In the genomic region with DNA sequence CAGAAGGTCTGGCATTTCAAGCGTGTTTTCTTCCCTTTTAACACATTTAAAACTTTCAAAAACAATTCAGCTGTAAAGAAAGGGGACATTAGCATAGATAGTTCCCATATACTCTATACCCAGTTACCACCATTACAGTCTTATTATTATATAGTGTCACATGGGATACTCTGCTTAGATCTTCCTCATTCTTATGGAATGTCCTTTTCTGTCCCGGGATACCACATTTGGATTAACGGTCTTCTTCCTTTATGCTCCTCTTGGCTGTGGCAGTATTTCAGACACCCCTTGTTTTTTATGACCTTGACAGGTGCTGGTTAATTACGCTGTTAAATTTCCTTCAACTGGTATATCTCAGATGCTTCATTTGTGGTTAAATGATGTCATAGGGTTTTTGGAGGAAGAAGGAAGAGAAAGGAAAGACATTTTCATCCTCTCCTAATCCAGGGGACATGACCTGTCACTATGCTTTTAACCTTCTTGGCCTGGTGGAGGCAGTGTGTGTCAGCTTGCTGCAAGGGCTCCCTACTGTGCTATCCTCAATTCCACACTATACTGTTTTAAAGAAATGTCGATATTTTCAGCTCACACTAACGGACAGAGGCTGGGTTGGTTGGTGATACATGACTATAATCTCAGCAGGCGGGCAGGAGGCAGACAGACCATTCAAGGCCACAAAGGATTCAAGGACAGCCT, we compare ENCODE assay signal across 10 mouse cellular contexts. TPM values are rescaled to one million over a fixed set of nuclear protein-coding genes. Genes with fewer than 3 reads are reported as not detected.
DNase-seq lines count a peak whose midpoint lies in the region; ATAC-seq and TF ChIP-seq lines count a peak whose summit lies in the region.
"Had no signal": no experiment of that assay in that cellular context is flagged by ENCODE, and none has a peak within 500 bp of the region (broad histone marks: within the 10 kb centered on the region; RNA-seq: fewer than 3 reads in every experiment).

No protein-coding gene starts in this region.

- peak overlapping the region; percentile 99 for H3K4me2 ChIP-seq in forebrain, postnatal 0 days (ENCODE audit: low read depth)
- peak overlapping the region; percentile 97 for H3K4me2 ChIP-seq in midbrain, embryonic 16.5 days (ENCODE audit: low read length)

- no peak overlapping the region for H3K9ac ChIP-seq in forebrain, postnatal 0 days
- no peak overlapping the region for H3K9ac ChIP-seq in midbrain, embryonic 16.5 days (ENCODE audit: low read depth, low read length)
- H3K9ac ChIP-seq: heart, embryonic 15.5 days had no signal

- H3K4me1 ChIP-seq in forebrain, postnatal 0 days (ENCODE audit: insufficient read depth), result peaks cover 6% of the 10 kb centered on the region; the same call in 1 of the 2 replicates
- peaks cover 8% of the 10 kb centered on the region; the same call in 1 of the 2 replicates for H3K4me1 ChIP-seq in midbrain, embryonic 16.5 days (ENCODE audit: control insufficient read depth, insufficient read depth, low read length)

- TF ChIP-seq CTCF in forebrain, postnatal 0 days (IDR thresholded peaks at IDR 0.05; ENCODE audit: low read depth), result peak; percentile 35; the same call in 1 of the 2 replicates

- no peak for ATAC-seq in forebrain, postnatal 0 days
- ATAC-seq in midbrain, embryonic 16.5 days, result no peak

- no peaks in the 10 kb centered on the region for H3K36me3 ChIP-seq in forebrain, postnatal 0 days (ENCODE audit: insufficient read depth)
- no peaks in the 10 kb centered on the region for H3K36me3 ChIP-seq in midbrain, embryonic 16.5 days (ENCODE audit: control insufficient read depth, insufficient read depth, low read length)
- H3K36me3 ChIP-seq: heart, embryonic 15.5 days had no signal

- H3K27me3 ChIP-seq in forebrain, postnatal 0 days (ENCODE audit: insufficient read depth, low read length), result no peaks in the 10 kb centered on the region
- H3K27me3 ChIP-seq in midbrain, embryonic 16.5 days (ENCODE audit: control insufficient read depth, insufficient read depth, low read depth, low read length), result no peaks in the 10 kb centered on the region
- H3K27me3 ChIP-seq: heart, embryonic 15.5 days had no signal

- H3K4me3 ChIP-seq in forebrain, postnatal 0 days (ENCODE audit: low read depth, low read length), result no peak overlapping the region; the same call in 1 of the 2 replicates
- peak overlapping the region; percentile 67 for H3K4me3 ChIP-seq in midbrain, embryonic 16.5 days (ENCODE audit: low read depth, low read length)

- WGBS in forebrain, postnatal 0 days, result 45% methylated on average over 7 of the region's 7 CpGs
- 35% methylated on average over 7 of the region's 7 CpGs for WGBS in midbrain, embryonic 16.5 days

- H3K27ac ChIP-seq in forebrain, postnatal 0 days (ENCODE audit: low read depth, low read length), result no peak overlapping the region
- no peak overlapping the region for H3K27ac ChIP-seq in midbrain, embryonic 16.5 days (ENCODE audit: low read length)
- H3K27ac ChIP-seq: heart, embryonic 15.5 days had no signal

- H3K9me3 ChIP-seq in forebrain, postnatal 0 days (ENCODE audit: low read length), result 0 out of 2 replicates have a peak, but pooled peaks cover 4% of the 10 kb centered on the region
- no peaks in the 10 kb centered on the region for H3K9me3 ChIP-seq in midbrain, embryonic 16.5 days (replicated peaks; ENCODE audit: control insufficient read depth, low read length, poor library complexity, severe bottlenecking)
- H3K9me3 ChIP-seq: heart, embryonic 15.5 days had no signal

- DNase-seq in kidney, postnatal 10 days, result peak; percentile 16
- DNase-seq in kidney, postnatal 25 days, result no peak
- peak; percentile 58 for DNase-seq in R1 (ENCODE audit: low read depth, low spot score)
- no peak for DNase-seq in forebrain, postnatal 0 days
- no peak for DNase-seq in spleen, postnatal 36 days (ENCODE audit: low spot score in 2 of 2)
- DNase-seq in thymus, postnatal 0 days (ENCODE audit: low spot score), result no peak
- DNase-seq in thymus, postnatal 4 days, result no peak
- DNase-seq: thymus, adult 2 months had no signal

RNA-seq across cellular contexts. Expression of a gene that starts 2.3 kb away (rescaled TPM):
- 17.4 and 22.4 TPM in 2 replicates for total RNA-seq in forebrain, postnatal 0 days (2014; rRNA removed)
- polyA plus RNA-seq in forebrain, postnatal 0 days (2015; fragmentation: Nextera tagmentation; extraction: Ambion mirVana), result 18.6 and 23.2 TPM in 2 replicates
- 23.1 and 23.6 TPM in 2 replicates for polyA plus RNA-seq in midbrain, embryonic 16.5 days (2015; fragmentation: Nextera tagmentation; extraction: Ambion mirVana)
- 2.7 and 4.0 TPM in 2 replicates for polyA plus RNA-seq in thymus, postnatal 0 days (2015; fragmentation: Nextera tagmentation; extraction: Ambion mirVana)

RNA-seq across cellular contexts. Expression of a gene that starts 40.7 kb away (rescaled TPM):
- total RNA-seq in forebrain, postnatal 0 days (2014; rRNA removed), result 37.8 and 74.6 TPM in 2 replicates
- 34.5 and 35.4 TPM in 2 replicates for polyA plus RNA-seq in forebrain, postnatal 0 days (2015; fragmentation: Nextera tagmentation; extraction: Ambion mirVana)
- 37.3 and 37.4 TPM in 2 replicates for polyA plus RNA-seq in midbrain, embryonic 16.5 days (2015; fragmentation: Nextera tagmentation; extraction: Ambion mirVana)
- polyA plus RNA-seq in thymus, postnatal 0 days (2015; fragmentation: Nextera tagmentation; extraction: Ambion mirVana), result 46.2 and 57.5 TPM in 2 replicates

RNA-seq across cellular contexts. Expression of a gene that starts 58.5 kb away (rescaled TPM):
- total RNA-seq in forebrain, postnatal 0 days (2014; rRNA removed), result 20.7 and 26.8 TPM in 2 replicates
- polyA plus RNA-seq in forebrain, postnatal 0 days (2015; fragmentation: Nextera tagmentation; extraction: Ambion mirVana), result 7.9 and 10.5 TPM in 2 replicates
- polyA plus RNA-seq in midbrain, embryonic 16.5 days (2015; fragmentation: Nextera tagmentation; extraction: Ambion mirVana), result 17.1 and 18.4 TPM in 2 replicates
- 28.4 and 29.8 TPM in 2 replicates for polyA plus RNA-seq in thymus, postnatal 0 days (2015; fragmentation: Nextera tagmentation; extraction: Ambion mirVana)

RNA-seq across cellular contexts. Expression of a gene that starts 59.2 kb away (rescaled TPM):
- 160 and 174 TPM in 2 replicates for total RNA-seq in forebrain, postnatal 0 days (2014; rRNA removed)
- polyA plus RNA-seq in forebrain, postnatal 0 days (2015; fragmentation: Nextera tagmentation; extraction: Ambion mirVana), result 830 and 1,009 TPM in 2 replicates
- 689 and 704 TPM in 2 replicates for polyA plus RNA-seq in midbrain, embryonic 16.5 days (2015; fragmentation: Nextera tagmentation; extraction: Ambion mirVana)
- 975 and 1,055 TPM in 2 replicates for polyA plus RNA-seq in thymus, postnatal 0 days (2015; fragmentation: Nextera tagmentation; extraction: Ambion mirVana)

Comparison
In these comparisons a context has a peak if more than half of its experiments do, and no peak if none do; other contexts are left out.
1. DNase-seq: peak in kidney, postnatal 10 days (single experiment) and R1 (single experiment); none in kidney, postnatal 25 days (0 of 2), forebrain, postnatal 0 days (single experiment), spleen, postnatal 36 days (0 of 2), thymus, postnatal 0 days (single experiment) and thymus, postnatal 4 days (single experiment).